ENCODE assay signal across 10 mouse cellular contexts in genomic region chr14:54409057-54409645, GRCm38 (mm10). TPM values are rescaled to one million over a fixed set of nuclear protein-coding genes. Genes with fewer than 3 reads are reported as not detected.
DNase-seq lines count a peak whose midpoint lies in the region; ATAC-seq lines count a peak whose summit lies in the region.
"Had no signal": no experiment of that assay in that cellular context is flagged by ENCODE, and none has a peak within 500 bp of the region (broad histone marks: within the 10 kb centered on the region; RNA-seq: fewer than 3 reads in every experiment).

No protein-coding gene starts in this region.

- peak overlapping the region; percentile 82 for H3K27ac ChIP-seq in kidney, embryonic 15.5 days
- peak overlapping the region; percentile 38 for H3K27ac ChIP-seq in brown adipose tissue, adult 24 weeks (replicated peaks; ENCODE audit: low read depth, low read length)
- H3K27ac ChIP-seq in liver, embryonic 11.5 days (ENCODE audit: low read depth, low read length): peak overlapping the region; percentile 20

- no peaks in the 10 kb centered on the region for H3K36me3 ChIP-seq in kidney, embryonic 15.5 days
- H3K36me3 ChIP-seq in liver, embryonic 11.5 days (ENCODE audit: control insufficient read depth, insufficient read depth, low read length): no peaks in the 10 kb centered on the region
- H3K36me3 ChIP-seq: embryonic facial prominence, embryonic 12.5 days; limb, embryonic 15.5 days had no signal

- no peak for DNase-seq in kidney, postnatal 10 days
- DNase-seq in liver, embryonic 11.5 days (ENCODE audit: low spot score): no peak
- DNase-seq in ovary, postnatal 14 days (ENCODE audit: low spot score): no peak
- no peak for DNase-seq in cerebellum, postnatal 25 days
- DNase-seq in layer of hippocampus, adult 9-11 months: no peak

- H3K4me1 ChIP-seq in kidney, embryonic 15.5 days: peaks cover 59% of the 10 kb centered on the region
- H3K4me1 ChIP-seq in brown adipose tissue, adult 24 weeks (ENCODE audit: control insufficient read depth, insufficient read depth, insufficient read length, low read length): 0 out of 2 replicates have a peak, but pooled peaks cover 2% of the 10 kb centered on the region
- peaks cover 16% of the 10 kb centered on the region for H3K4me1 ChIP-seq in liver, embryonic 11.5 days (replicated peaks; ENCODE audit: control insufficient read depth, insufficient read depth, low read length)

- H3K4me2 ChIP-seq in kidney, embryonic 15.5 days: peak overlapping the region; percentile 43
- H3K4me2 ChIP-seq in liver, embryonic 11.5 days: peak overlapping the region; percentile 54
- H3K4me2 ChIP-seq: limb, embryonic 15.5 days had no signal

- H3K9ac ChIP-seq in kidney, embryonic 15.5 days: no peak overlapping the region
- no peak overlapping the region for H3K9ac ChIP-seq in liver, embryonic 11.5 days (ENCODE audit: low read depth, low read length)
- H3K9ac ChIP-seq: limb, embryonic 15.5 days had no signal

- H3K9me3 ChIP-seq in kidney, embryonic 15.5 days (replicated peaks): no peaks in the 10 kb centered on the region
- H3K9me3 ChIP-seq in liver, embryonic 11.5 days (ENCODE audit: control insufficient read depth, low read length): no peaks in the 10 kb centered on the region
- H3K9me3 ChIP-seq: embryonic facial prominence, embryonic 12.5 days; limb, embryonic 15.5 days had no signal

- WGBS in kidney, embryonic 15.5 days: 57% methylated on average over 7 of the region's 7 CpGs
- WGBS in liver, embryonic 11.5 days: 66% methylated on average over 7 of the region's 7 CpGs

- ATAC-seq in kidney, embryonic 15.5 days (replicated peaks; ENCODE audit: low FRiP score): no peak
- no peak for ATAC-seq in liver, embryonic 11.5 days (replicated peaks; ENCODE audit: low FRiP score)
- ATAC-seq in megakaryocyte progenitor cell, adult 5-6 weeks (replicated peaks; ENCODE audit: poor library complexity): peak; percentile 45

- 0 out of 2 replicates have a peak overlapping the region, but pooled peaks have one; percentile 13 for H3K4me3 ChIP-seq in kidney, embryonic 15.5 days (replicated peaks)
- H3K4me3 ChIP-seq in brown adipose tissue, adult 24 weeks (ENCODE audit: insufficient read depth, low read depth, low read length): peak overlapping the region; percentile 45
- no peak overlapping the region for H3K4me3 ChIP-seq in liver, embryonic 11.5 days (ENCODE audit: low read depth, low read length)
- H3K4me3 ChIP-seq: embryonic facial prominence, embryonic 12.5 days; limb, embryonic 15.5 days had no signal

- no peaks in the 10 kb centered on the region for H3K27me3 ChIP-seq in kidney, embryonic 15.5 days
- no peaks in the 10 kb centered on the region for H3K27me3 ChIP-seq in liver, embryonic 11.5 days (replicated peaks; ENCODE audit: control insufficient read depth, insufficient read depth, low read length)
- H3K27me3 ChIP-seq: embryonic facial prominence, embryonic 12.5 days; limb, embryonic 15.5 days had no signal

RNA-seq across cellular contexts. Expression of gene Slc7a7, which starts 8.4 kb away (rescaled TPM):
- polyA plus RNA-seq in kidney, embryonic 15.5 days (2015; fragmentation: Nextera tagmentation; extraction: Ambion mirVana): 11.0 and 11.4 TPM in 2 replicates
- 0.52 and 1.8 TPM in 2 replicates for polyA plus RNA-seq in brown adipose tissue, adult 24 weeks (2012; ENCODE audit: insufficient read depth, insufficient read length, missing spikeins)
- 8.3 and 10.0 TPM in 2 replicates for polyA plus RNA-seq in liver, embryonic 11.5 days (2014; fragmentation: Nextera tagmentation; extraction: Ambion mirVana)
- total RNA-seq in megakaryocyte progenitor cell, adult 5-6 weeks (2015): 2.7 and 3.5 TPM in 2 replicates
- total RNA-seq in megakaryocyte progenitor cell, adult 5-6 weeks (2017): 5.4 and 6.4 TPM in 2 replicates

RNA-seq across cellular contexts. Expression of gene Mrpl52, which starts 17.6 kb away (rescaled TPM):
- polyA plus RNA-seq in kidney, embryonic 15.5 days (2015; fragmentation: Nextera tagmentation; extraction: Ambion mirVana): 265 and 305 TPM in 2 replicates
- 145 and 148 TPM in 2 replicates for polyA plus RNA-seq in brown adipose tissue, adult 24 weeks (2012; ENCODE audit: insufficient read depth, insufficient read length, missing spikeins)
- polyA plus RNA-seq in liver, embryonic 11.5 days (2014; fragmentation: Nextera tagmentation; extraction: Ambion mirVana): 309 and 329 TPM in 2 replicates
- 118 and 124 TPM in 2 replicates for total RNA-seq in megakaryocyte progenitor cell, adult 5-6 weeks (2015)
- total RNA-seq in megakaryocyte progenitor cell, adult 5-6 weeks (2017): 75.1 and 86.7 TPM in 2 replicates

RNA-seq across cellular contexts. Expression of gene Mmp14, which starts 22.3 kb away (rescaled TPM):
- 155 and 168 TPM in 2 replicates for polyA plus RNA-seq in kidney, embryonic 15.5 days (2015; fragmentation: Nextera tagmentation; extraction: Ambion mirVana)
- 10.8 and 10.9 TPM in 2 replicates for polyA plus RNA-seq in brown adipose tissue, adult 24 weeks (2012; ENCODE audit: insufficient read depth, insufficient read length, missing spikeins)
- 56.6 and 57.6 TPM in 2 replicates for polyA plus RNA-seq in liver, embryonic 11.5 days (2014; fragmentation: Nextera tagmentation; extraction: Ambion mirVana)
- 2.1 and 4.5 TPM in 2 replicates for total RNA-seq in megakaryocyte progenitor cell, adult 5-6 weeks (2015)
- 3.0 and 4.1 TPM in 2 replicates for total RNA-seq in megakaryocyte progenitor cell, adult 5-6 weeks (2017)

RNA-seq across cellular contexts. Expression of gene Oxa1l, which starts 48.5 kb away (rescaled TPM):
- 50.9 and 61.0 TPM in 2 replicates for polyA plus RNA-seq in kidney, embryonic 15.5 days (2015; fragmentation: Nextera tagmentation; extraction: Ambion mirVana)
- polyA plus RNA-seq in brown adipose tissue, adult 24 weeks (2012; ENCODE audit: insufficient read depth, insufficient read length, missing spikeins): 121 and 157 TPM in 2 replicates
- polyA plus RNA-seq in liver, embryonic 11.5 days (2014; fragmentation: Nextera tagmentation; extraction: Ambion mirVana): 42.3 and 46.7 TPM in 2 replicates
- 49.6 and 56.2 TPM in 2 replicates for total RNA-seq in megakaryocyte progenitor cell, adult 5-6 weeks (2015)
- 37.0 and 37.9 TPM in 2 replicates for total RNA-seq in megakaryocyte progenitor cell, adult 5-6 weeks (2017)

RNA-seq across cellular contexts. Expression of gene Lrp10, which starts 54.8 kb away (rescaled TPM):
- 46.8 and 54.6 TPM in 2 replicates for polyA plus RNA-seq in kidney, embryonic 15.5 days (2015; fragmentation: Nextera tagmentation; extraction: Ambion mirVana)
- 36.5 and 53.8 TPM in 2 replicates for polyA plus RNA-seq in brown adipose tissue, adult 24 weeks (2012; ENCODE audit: insufficient read depth, insufficient read length, missing spikeins)
- polyA plus RNA-seq in liver, embryonic 11.5 days (2014; fragmentation: Nextera tagmentation; extraction: Ambion mirVana): 38.6 and 41.3 TPM in 2 replicates
- total RNA-seq in megakaryocyte progenitor cell, adult 5-6 weeks (2015): 23.5 and 25.0 TPM in 2 replicates
- total RNA-seq in megakaryocyte progenitor cell, adult 5-6 weeks (2017): 27.4 and 37.2 TPM in 2 replicates

Comparison
In these comparisons a context has a peak if more than half of its experiments do, and no peak if none do; other contexts are left out.
1. H3K27ac ChIP-seq: peak in every context shown above with its lines; median percentile 82 in kidney, embryonic 15.5 days; 38 in brown adipose tissue, adult 24 weeks; 20 in liver, embryonic 11.5 days.